Mouse (Mus musculus) adrenal gland, postnatal 10 days (tissue): ENCODE results near the gene 1500011B03Rik. TPM values are rescaled to one million over a fixed set of nuclear protein-coding genes. Genes with fewer than 3 reads are reported as not detected.

Experiments
- DNase-seq: peaks from one replicate; pipeline ENCODE4 v3.0.0; 2021; ENCODE audit warnings: mixed read lengths
- total RNA-seq, 2 experiments: library from RNA; stranded (reverse); gene quantifications; 2 replicates each; pipeline ENCODE4 v1.2.3; 2021

1500011B03Rik gene
- total RNA-seq, 2 experiments from 2014 or later: 39.1 to 55.8 TPM

DNA sequence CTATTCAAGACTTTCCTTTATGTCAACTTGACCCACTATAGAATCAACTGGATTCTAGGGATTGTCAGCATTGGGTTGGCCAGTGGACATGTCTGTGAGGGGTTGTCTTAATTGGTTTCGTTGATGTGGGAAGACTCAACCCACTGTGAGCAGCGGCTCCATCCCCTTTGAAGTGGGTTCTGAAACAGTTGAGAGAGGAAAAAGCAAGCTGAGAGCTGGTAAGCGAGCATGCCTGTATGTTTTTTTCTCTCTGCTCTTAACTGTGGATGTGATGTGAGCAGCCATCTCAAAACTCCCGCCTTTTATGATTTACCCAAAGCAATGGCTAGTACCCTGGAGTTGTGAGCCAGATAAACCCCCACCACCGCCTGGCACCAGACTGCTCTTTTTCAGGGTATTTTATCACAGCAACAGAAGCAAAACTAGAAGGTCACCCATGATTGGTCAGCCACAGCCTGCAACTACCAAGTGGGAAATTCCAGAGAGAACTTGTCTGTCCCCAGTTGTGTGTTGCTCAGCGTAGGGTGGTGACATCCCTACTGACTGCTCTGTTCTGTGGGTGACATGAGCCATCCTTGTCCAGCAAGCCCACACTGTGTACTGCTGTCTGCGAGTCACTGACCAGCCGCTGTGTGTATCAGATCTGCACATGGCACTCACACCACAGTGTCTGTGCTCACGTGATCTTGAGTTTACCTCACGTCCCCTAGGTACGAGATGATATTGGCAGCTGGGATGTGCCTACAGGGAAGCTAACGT, 39.7 kb downstream of the 1500011B03Rik start:
- DNase-seq: no peak

DNA sequence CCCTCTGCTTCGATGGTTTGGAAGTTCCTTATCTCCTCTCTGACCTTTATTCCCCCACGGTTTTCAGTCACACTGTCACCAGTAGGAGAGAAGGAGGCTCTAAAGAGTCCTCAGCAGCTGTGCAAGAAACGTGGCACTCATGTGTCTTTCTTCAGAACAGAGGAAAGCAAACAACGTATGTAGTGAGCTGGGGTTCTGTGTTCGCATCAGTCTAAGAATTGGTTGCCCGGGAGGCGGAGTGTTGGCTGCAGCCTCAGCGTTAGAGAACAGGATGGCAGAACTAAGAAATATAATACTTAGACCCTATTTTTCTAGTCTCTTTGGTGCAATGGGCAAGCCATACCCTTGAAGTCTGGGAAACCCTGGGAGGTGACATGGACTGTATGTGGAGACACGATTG, 40.3 kb downstream of the 1500011B03Rik start:
- DNase-seq: no peak

DNA sequence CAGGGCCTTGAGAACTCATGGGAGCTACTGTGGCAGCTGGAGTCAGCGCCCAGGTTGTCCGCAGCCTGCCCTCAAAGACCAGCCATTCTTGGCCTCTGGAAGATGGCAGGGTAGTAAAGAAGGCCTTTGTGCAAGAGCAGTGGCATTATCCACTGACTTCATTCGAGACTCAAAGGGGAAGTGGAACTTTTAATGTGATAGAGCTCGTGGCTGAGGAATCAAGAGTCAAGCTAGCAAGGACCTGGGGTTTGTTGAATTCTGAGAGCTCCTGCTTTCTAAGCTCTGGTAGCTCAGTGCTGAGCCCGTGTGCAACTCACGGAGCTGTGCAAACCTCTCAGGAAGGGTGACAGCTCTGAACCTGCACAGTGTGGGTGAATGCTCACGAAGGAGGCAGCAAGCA, 42.4 kb downstream of the 1500011B03Rik start:
- no peak for DNase-seq

DNA sequence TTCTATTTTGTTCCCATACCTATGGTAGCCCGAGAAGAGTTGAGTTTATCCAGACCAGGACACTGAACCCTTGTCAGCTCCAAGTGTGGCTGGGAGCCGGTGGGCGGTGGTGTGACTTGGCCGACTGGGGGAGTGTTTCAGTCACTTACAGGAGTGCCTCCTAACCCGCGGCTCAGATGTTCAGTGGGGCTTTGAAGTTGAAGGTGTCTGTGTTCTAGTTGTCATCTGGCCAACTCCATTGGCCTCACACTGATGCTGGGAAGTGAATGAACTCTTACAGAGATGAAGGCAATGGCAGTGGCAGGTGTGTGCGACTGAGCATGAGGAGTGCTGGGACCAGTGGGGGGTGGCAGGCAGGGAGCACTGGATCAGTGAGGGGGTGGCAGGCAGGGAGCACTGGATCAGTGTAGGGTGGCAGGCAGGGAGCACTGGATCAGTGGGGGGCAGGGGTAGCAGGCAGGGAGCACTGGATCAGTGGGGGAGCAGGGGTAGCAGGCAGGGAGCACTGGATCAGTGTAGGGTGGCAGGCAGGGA, 43.2 kb downstream of the 1500011B03Rik start:
- no peak for DNase-seq

DNA sequence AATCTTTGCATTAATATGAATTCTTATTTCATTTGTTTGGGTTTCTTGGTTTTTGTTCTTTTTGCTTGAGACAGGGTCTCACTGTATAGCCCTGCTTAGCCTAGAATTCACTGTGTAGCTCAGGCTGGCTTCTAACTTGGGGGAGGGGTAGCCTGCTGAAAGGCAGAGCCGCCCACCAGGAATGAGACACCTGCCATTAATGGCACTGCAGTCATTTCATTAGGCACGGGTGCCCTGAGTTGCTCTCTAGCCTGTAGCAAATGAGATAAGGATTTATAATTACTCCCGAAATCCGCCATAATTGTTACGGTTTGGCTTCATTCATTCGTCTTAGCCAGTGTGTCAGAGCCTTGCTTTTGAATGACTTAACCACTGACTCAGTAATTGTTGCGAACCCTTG, 47.1 kb downstream of the 1500011B03Rik start:
- no peak for DNase-seq

DNA sequence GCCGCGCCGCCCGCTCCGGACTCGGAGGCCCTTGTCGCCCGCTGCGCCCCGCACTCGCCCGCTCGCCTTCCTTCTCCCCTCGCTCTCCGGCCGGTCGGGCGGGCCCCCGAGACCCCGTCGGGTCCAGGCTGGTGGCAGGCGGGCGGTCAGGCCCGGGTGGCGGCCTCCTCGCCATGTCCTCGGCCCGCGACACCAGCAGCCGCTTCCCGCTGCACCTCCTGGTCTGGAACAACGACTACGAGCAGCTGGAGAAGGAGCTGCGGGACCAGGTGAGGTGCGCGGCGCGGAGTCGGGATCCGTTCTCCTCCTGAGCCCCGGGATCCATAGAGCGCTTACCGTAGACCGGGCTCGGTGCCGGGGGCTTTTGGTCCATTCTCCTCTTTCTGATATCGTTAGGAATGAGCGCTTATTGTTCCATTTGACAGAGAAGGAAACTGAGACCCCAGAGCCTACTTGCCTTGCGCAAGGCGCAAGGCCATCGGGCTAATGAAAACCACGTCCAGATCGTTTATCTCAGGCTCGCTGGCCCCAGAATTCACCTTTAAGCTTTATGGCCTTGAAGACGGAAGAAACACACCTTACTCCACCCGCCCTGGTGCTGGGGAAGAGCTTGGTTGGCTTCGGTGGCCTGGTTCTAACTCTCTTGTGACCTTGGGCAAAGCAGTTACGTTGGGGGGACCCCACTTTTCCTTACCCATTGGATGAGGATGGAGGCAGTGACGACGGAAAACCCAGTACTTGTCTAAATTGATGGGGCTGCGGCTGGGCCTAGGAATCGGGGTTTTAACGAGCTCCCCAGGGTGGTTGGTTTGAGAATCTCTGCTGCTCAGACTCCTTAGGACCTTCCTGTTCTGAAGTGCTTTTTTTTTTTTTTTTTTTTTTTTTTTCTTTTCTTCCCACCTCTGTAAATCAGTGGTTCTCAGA, 48.0 kb downstream of the 1500011B03Rik start, which contains the start of gene Git2:
Gene Git2, minus strand, starts transcription at position 462 of the 924 bp plus-strand sequence.
- peak; percentile 49 for DNase-seq

DNA sequence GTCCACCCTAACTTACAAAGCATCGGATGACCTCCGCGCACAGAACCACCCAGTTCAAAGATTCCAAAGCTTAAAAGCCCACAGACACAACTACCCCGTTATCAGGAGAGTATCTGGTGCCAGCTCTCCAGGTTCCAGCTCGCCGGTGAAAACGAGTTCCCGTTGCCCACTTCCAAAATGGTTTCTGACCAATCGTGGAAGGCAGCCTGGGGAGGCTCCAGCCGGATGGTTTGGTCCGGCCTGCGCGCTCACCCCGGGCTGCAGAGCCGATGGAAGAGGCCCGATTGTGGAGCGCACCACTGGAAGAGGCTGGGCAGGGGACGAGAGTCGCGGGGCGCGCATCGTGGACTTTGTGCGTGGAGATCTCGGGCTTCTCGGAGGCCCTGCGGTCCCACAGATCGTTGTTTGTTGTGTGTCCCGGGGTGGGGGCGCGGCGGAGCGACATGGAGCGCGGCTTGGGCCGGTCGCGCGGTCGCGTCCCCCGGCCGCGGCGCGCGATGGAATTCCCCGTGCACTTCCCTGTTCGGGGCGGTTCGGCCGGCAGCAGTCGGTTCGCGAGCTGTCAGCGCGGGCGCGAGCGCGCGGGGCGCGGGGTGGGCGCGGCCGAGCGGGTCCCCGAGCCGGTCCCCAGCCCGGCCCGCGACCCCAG, 48.7 kb downstream of the 1500011B03Rik start, which contains the start of gene Ankrd13a:
Gene Ankrd13a, plus strand, starts transcription at position 275 of the 649 bp plus-strand sequence.
- peak; percentile 93 for DNase-seq

DNA sequence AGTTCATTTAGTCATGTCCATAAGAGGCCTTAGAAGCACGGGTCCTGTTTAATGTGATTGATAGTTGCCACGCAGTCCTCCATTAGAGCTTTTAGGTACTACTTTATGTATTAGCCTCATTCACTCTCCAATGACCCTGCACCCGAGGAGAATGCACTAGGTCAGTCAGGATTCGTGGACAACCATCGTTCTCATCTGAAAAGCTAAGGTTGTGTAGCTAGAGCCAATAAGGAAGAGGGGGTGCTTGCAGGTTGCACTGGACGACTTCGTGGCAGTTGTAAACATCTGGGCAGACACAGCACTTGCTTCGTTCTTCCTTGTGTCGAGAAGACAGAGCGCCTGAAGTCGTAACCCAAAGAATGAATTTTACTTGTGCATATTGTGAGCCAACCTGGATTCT, 49.5 kb downstream of the 1500011B03Rik start:
- peak; percentile 37 for DNase-seq

DNA sequence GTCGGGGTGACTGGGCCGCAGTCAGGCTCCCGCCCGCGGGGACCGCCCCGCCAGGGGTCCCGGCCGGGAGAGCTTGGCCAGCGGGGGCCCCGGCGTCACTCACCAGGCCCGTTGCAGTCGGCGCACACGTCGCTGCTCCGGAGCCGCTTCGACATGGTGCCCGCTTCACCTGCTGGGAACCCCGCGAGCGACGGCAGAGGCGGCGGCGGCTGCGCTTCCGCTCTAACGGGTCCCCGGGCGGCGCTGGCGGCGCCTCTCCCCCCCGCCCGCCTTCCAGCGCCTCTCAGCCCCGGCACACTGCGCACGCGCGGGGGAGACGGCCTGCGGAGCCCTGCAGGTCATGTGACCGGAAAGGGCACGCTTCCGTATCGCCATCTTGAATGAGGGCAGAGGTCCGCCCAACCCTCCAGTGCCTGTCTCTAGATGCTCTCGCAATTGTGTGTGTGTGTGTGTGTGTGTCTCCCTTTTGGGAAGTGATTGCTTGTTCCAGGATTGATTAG, 50.0 kb downstream of the 1500011B03Rik start:
- peak; percentile 98 for DNase-seq

DNA sequence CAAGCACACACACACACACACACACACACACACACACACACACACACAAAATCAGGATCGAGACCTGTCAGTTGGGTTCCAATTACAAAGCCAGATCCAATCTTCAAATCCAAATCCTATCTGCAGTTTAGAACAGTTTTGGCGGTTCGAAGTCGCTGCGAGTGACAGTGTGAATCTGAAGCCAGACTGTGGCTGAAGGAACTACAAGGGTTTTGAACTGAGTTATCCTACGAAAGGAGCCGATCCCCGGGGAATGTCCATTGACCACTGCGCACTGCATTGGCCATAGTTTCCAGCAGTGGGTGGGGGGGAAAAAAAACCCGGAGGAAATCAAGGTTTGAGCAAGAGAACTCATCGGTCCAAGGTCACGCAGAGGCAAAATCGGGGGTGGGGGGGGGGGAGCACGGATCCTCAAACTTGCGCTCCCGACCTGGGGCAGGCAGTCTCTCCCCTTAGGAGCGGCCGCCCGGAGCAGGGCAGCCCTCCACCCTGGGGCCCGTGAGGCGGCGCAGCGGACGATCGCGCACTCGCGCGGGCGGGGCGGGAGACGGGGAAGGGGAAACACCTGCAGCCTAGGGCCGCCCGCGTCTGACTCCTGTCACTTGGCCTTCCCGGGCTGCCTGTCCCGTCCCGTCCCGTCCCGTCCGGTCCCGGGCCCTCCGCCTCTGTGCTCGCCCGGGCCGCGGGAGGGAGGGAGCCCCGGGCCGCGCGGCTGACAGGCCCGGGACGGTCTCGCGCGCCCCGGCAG, 50.6 kb downstream of the 1500011B03Rik start:
- peak; percentile 77 for DNase-seq

DNA sequence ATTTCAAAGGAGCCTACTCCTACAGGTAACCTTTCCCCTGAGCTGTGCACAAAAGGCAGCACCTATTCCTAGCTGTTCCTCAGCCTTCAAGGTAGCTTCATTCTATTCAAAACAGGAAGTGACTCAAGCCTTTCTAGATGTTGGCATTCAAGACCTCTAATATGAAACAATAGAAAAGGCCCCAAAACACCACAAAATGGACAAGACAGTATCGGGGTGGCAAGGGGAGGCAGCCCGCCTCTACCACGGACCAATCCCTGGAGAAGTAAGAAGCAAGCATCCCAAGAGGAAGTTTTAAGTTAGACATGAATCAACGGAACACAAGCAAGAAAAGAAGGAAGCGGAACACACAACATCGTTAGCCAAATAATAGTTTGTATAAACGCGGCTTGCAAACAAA, 51.5 kb downstream of the 1500011B03Rik start:
- DNase-seq: no peak

DNA sequence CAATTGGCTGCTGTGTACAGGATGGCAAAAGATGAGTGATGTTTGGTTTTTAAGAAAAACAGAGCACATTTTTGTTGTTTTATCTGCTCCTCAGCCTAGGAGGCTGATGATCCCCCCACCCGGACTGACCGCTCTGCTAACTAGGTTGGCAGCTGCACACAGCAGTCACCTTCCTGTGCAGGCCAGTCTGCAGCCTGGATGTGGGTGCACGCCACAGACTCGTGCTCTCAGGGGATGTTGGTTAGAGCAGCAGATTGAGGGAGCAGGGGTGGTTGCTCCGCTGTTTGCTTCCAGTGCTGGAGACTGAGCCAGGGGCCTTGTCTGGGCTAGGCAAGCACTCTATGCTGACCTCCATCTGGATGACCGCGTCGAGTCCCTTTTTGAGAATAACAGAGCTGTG, 53.5 kb downstream of the 1500011B03Rik start:
- DNase-seq: no peak

DNA sequence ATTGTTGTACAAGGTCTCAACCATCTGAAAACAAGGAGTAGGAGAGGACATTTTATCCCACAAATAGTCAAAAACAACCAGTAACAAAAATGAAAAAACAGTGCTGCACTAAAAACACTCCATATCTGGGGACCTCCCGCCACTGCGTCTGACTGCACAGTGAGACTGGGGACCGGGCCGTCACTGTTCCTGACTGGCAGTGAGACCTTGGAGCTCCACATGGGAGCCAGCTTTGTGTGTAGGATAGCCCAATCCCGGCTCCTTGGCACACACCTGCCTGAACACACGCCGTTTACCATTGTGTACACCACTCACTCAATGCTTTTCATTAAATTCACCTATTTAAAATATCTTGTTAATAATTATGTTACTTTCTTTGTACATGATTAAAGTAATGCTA, 56.1 kb downstream of the 1500011B03Rik start:
- DNase-seq: no peak

DNA sequence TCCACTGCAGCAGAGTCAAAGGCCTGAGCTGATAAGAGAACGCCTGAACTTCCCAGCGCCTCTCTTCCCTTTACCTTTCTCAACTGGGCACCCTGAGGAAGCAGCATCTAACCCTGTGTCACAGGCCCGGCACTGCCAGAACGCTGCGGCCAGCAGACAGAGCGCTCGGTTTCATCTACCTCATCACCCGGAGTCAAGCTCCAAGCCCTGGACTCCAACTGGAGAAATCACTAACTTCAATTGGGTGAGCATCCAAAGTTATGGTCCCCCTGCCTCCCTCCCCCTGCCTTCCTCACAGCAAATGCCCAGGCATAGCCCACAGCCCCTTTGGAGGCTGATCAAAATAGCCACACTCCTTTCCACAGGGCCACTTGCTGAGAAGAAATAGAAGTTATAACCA, 56.6 kb downstream of the 1500011B03Rik start:
- no peak for DNase-seq

DNA sequence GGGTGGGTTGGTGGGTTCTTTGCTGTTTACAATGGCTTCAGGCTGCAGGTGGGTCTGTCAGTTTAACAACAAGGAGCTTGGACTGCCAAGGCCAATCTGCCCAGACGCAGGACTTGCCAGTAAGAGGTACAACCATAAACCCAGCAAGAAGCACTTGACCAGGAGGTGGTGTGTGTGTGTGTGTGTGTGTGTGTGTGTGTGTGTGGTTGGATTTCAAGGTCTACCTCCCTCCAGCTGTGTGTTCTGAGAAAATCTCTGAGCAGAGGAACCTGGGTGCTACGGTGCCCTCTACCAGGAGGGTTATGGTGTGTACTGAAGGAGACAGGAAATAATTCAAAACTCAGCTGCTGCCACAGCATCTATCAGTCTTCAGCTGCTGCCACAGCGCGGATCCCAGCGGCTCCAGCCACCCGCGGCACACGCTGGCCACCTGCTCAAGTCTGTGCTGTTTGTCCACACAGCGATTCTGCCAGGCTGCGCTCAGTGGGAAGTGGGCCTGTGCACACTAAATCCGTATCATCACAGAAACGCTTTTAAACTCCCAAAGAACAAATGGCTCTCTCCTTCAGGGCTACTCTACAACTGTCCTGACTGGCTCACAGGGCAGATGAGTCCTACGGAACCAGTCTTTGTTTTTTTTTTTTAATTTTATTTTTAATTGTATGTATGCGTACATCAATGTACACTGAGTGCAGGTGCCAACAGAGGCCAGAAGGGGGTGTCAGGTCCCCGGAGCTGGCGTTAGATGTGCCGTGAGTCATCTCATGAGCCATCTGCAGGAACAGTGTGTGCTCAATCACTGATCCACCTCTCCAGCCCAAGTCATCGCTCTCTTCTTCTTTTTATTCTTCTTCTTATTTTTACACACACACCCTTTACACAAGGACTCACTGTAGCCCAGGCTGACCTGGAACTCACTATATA, 58.2 kb downstream of the 1500011B03Rik start:
- DNase-seq: peak; percentile 52

DNA sequence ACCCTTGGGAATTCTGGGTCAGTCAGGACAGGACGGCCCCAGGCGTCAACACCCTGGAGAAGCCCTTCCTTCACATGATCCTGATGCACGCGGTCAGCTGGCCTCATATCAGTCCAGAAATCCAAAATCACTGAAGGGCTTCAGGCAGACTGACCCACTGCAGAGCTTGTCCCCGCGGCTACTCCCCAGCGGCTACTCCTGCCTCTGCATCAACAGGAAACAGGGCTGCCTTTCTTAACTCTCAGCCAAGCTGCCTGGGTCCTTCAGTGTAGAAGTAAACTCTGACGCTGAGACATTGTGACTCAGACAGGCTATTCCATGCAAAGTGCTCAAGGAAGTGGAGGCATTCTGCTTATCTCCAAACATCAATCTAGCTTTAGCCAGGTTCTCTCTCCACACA, 61.3 kb downstream of the 1500011B03Rik start:
- DNase-seq: no peak

DNA sequence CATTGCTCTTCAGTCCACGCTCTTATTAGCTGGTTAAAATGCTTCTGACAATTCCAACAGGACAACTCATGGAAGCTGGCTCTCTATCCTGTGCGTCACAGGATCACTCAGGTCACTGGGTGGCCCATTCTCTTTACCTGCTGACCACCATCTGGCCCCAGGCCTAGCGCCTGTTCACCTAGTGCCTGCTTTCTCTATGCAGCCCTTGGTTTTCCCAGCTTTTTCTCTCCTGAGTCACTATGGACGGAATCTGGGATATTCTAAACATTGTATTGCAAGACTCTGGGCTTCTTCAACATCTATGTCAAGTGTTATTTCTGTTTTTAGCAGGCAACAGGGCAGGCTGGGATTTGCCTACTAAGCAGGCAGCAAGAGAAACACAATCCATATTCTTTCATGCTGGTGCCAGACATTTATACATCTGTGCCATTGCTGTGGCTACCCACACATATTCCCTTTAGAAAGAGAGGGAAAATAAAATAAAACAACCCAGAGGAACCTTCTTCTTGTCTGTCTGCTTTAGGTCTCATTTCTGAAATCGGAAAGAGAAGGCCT, 63.7 kb downstream of the 1500011B03Rik start:
- no peak for DNase-seq
